Mouse (Mus musculus) hindbrain, embryonic 15.5 days (tissue): ENCODE results near the gene Kcnd3. TPM values are rescaled to one million over a fixed set of nuclear protein-coding genes. Genes with fewer than 3 reads are reported as not detected.
A peak's percentile ranks its signal among the peaks of the same experiment; 100 is the strongest.
"Not testable (repeated sequence)": the region's sequence is repeated elsewhere in the genome, so short reads cannot be mapped to it uniquely, and the experiment has no call there.

ENCODE experiments used
- ATAC-seq: fragments of 200-750 bp; cut with Nextera tagmentation; 2 replicates; pipeline ENCODE4 v1.8.0; 2017; ENCODE audit warnings: low read depth, moderate number of reproducible peaks, moderate TSS enrichment; ENCODE audit not compliant: low FRiP score
- H3K27ac ChIP-seq: fragments of 300-500 bp; sonication (generic); replicated peaks from 2 replicates; pipeline ENCODE4 v1.5.1; 2015; ENCODE audit warnings: mild to moderate bottlenecking, inconsistent platforms
- H3K27me3 ChIP-seq: fragments of 300-500 bp; sonication (generic); 2 replicates; pipeline ENCODE4 v1.6.1; 2015; ENCODE audit warnings: control low read depth, inconsistent platforms
- H3K36me3 ChIP-seq: fragments of 300-500 bp; sonication (generic); 2 replicates; pipeline ENCODE4 v1.6.1; 2015; ENCODE audit warnings: control low read depth, inconsistent platforms
- H3K4me1 ChIP-seq: fragments of 300-500 bp; sonication (generic); replicated peaks from 2 replicates; pipeline ENCODE4 v1.6.1; 2015; ENCODE audit warnings: control low read depth, inconsistent platforms
- H3K4me2 ChIP-seq: fragments of 300-500 bp; sonication (generic); 2 replicates; pipeline ENCODE4 v1.6.1; 2015; ENCODE audit warnings: moderate library complexity, mild to moderate bottlenecking, inconsistent platforms
- H3K4me3 ChIP-seq: fragments of 300-500 bp; sonication (generic); 2 replicates; pipeline ENCODE4 v1.5.1; 2015; ENCODE audit warnings: mild to moderate bottlenecking, inconsistent platforms
- H3K9ac ChIP-seq: fragments of 300-500 bp; sonication (generic); 2 replicates; pipeline ENCODE4 v1.6.1; 2015; ENCODE audit warnings: inconsistent platforms
- H3K9me3 ChIP-seq: fragments of 300-500 bp; sonication (generic); 2 replicates; pipeline ENCODE4 v1.6.1; 2016; ENCODE audit warnings: control low read depth, inconsistent platforms
- WGBS: fragments of 180-500 bp; shearing (Covaris S2); methylation state at CpG from one replicate; pipeline ENCODE4 v1.1.7; 2015; 5-methylcytosine and 5-hydroxymethylcytosine counted together
- polyA plus RNA-seq: library from polyadenylated mRNA; unstranded; fragments of >200 nt; fragmentation: Nextera tagmentation; extraction: Ambion mirVana; gene quantifications from 2 replicates; pipeline ENCODE4 v1.2.1, GENCODE M21; 2015

Gene Kcnd3
- polyA plus RNA-seq, 1 experiment from 2014 or later: 10.0 TPM

GRCm38 (mm10) chr3:105699241-105699933 lies 247.3 kb downstream of the Kcnd3 start:
- ATAC-seq: no peak
- H3K27ac ChIP-seq: no peak overlapping the region
- 75% methylated on average over 3 of the region's 3 CpGs for WGBS
- peaks cover 30% of the 10 kb centered on the region for H3K4me1 ChIP-seq
- H3K9ac ChIP-seq: no peak overlapping the region
- H3K27me3 ChIP-seq: peaks cover 10% of the 10 kb centered on the region; the same call in 1 of the 2 replicates
- H3K4me2 ChIP-seq: no peak overlapping the region
- no peaks in the 10 kb centered on the region for H3K36me3 ChIP-seq
- H3K9me3 ChIP-seq: no peaks in the 10 kb centered on the region
- no peak overlapping the region for H3K4me3 ChIP-seq

- WGBS: 48% methylated on average over 1 of the region's 1 CpGs
- H3K36me3 ChIP-seq, H3K4me3 ChIP-seq, H3K9ac ChIP-seq, H3K9me3 ChIP-seq, H3K4me2 ChIP-seq, ATAC-seq, H3K27ac ChIP-seq: not testable (repeated sequence)
- Histone ChIP-seq H3K4me1 (peaks cover 34% of the 10 kb centered on the region), H3K27me3 (peaks cover 12% of the 10 kb centered on the region; the same call in 1 of the 2 replicates)
Observed at GRCm38 (mm10) chr3:105700786-105701185, 248.7 kb downstream of the Kcnd3 start.

- Histone ChIP-seq H3K36me3 (no peaks in the 10 kb centered on the region), H3K9ac (no peak overlapping the region), H3K4me3 (no peak overlapping the region), H3K9me3 (no peaks in the 10 kb centered on the region), H3K27me3 (peaks cover 15% of the 10 kb centered on the region; the same call in 1 of the 2 replicates), H3K4me2 (no peak overlapping the region), H3K27ac (no peak overlapping the region), H3K4me1 (peaks cover 30% of the 10 kb centered on the region)
- ATAC-seq: no peak
- WGBS: 67% methylated on average over 5 of the region's 5 CpGs
Observed at GRCm38 (mm10) chr3:105701399-105701798, 249.3 kb downstream of the Kcnd3 start.

GRCm38 (mm10) chr3:105703571-105703970 lies 251.4 kb downstream of the Kcnd3 start:
- peak overlapping the region; percentile 99; the same call in 1 of the 2 replicates for H3K4me2 ChIP-seq
- H3K27ac ChIP-seq: peak overlapping the region; percentile 36; the same call in 1 of the 2 replicates
- 55% methylated on average over 6 of the region's 6 CpGs for WGBS
- peaks cover 15% of the 10 kb centered on the region; the same call in 1 of the 2 replicates for H3K27me3 ChIP-seq
- H3K4me3 ChIP-seq: no peak overlapping the region
- peaks cover 22% of the 10 kb centered on the region for H3K4me1 ChIP-seq
- H3K9ac ChIP-seq: no peak overlapping the region
- no peaks in the 10 kb centered on the region for H3K9me3 ChIP-seq
- no peaks in the 10 kb centered on the region for H3K36me3 ChIP-seq
- ATAC-seq: no peak

GRCm38 (mm10) chr3:105704031-105705008 lies 252.2 kb downstream of the Kcnd3 start, which contains the start of gene Inka2:
Gene Inka2, plus strand, starts transcription at chr3:105704599.
- Histone ChIP-seq H3K27me3 (peaks cover 15% of the 10 kb centered on the region; the same call in 1 of the 2 replicates), H3K4me3 (peak within 1 kb of the TSS; percentile 52), H3K4me2 (peak within 1 kb of the TSS; percentile 99), H3K9me3 (no peaks in the 10 kb centered on the region), H3K4me1 (peaks cover 22% of the 10 kb centered on the region), H3K36me3 (no peaks in the 10 kb centered on the region), H3K9ac (peak within 1 kb of the TSS; percentile 53), H3K27ac (peak within 1 kb of the TSS; percentile 69)
- ATAC-seq: peak; percentile 95
- WGBS: 2% methylated on average over 38 of the region's 43 CpGs

GRCm38 (mm10) chr3:105705061-105705549 lies 253.0 kb downstream of the Kcnd3 start:
- peak overlapping the region; percentile 69 for H3K27ac ChIP-seq
- peaks cover 15% of the 10 kb centered on the region; the same call in 1 of the 2 replicates for H3K27me3 ChIP-seq
- ATAC-seq: peak; percentile 57
- WGBS: under 1% methylated on average over 28 of the region's 28 CpGs
- H3K9me3 ChIP-seq: no peaks in the 10 kb centered on the region
- peak overlapping the region; percentile 52 for H3K4me3 ChIP-seq
- H3K36me3 ChIP-seq: no peaks in the 10 kb centered on the region
- H3K4me1 ChIP-seq: peaks cover 24% of the 10 kb centered on the region
- H3K4me2 ChIP-seq: peak overlapping the region; percentile 99
- H3K9ac ChIP-seq: peak overlapping the region; percentile 53

GRCm38 (mm10) chr3:105705561-105705960 lies 253.4 kb downstream of the Kcnd3 start:
- H3K9ac ChIP-seq: peak overlapping the region; percentile 53
- ATAC-seq: no peak
- peaks cover 29% of the 10 kb centered on the region for H3K4me1 ChIP-seq
- H3K36me3 ChIP-seq: no peaks in the 10 kb centered on the region
- peak overlapping the region; percentile 52 for H3K4me3 ChIP-seq
- 11% methylated on average over 3 of the region's 3 CpGs for WGBS
- peak overlapping the region; percentile 99 for H3K4me2 ChIP-seq
- H3K9me3 ChIP-seq: no peaks in the 10 kb centered on the region
- peaks cover 15% of the 10 kb centered on the region; the same call in 1 of the 2 replicates for H3K27me3 ChIP-seq
- peak overlapping the region; percentile 69 for H3K27ac ChIP-seq

GRCm38 (mm10) chr3:105706366-105707020 lies 254.4 kb downstream of the Kcnd3 start:
- 34% methylated on average over 4 of the region's 4 CpGs for WGBS
- Histone ChIP-seq H3K4me3 (peak overlapping the region; percentile 52), H3K9ac (0 out of 2 replicates have a peak overlapping the region, but pooled peaks have one; percentile 53), H3K4me1 (peaks cover 31% of the 10 kb centered on the region), H3K27ac (peak overlapping the region; percentile 69), H3K36me3 (no peaks in the 10 kb centered on the region), H3K27me3 (peaks cover 14% of the 10 kb centered on the region; the same call in 1 of the 2 replicates), H3K4me2 (peak overlapping the region; percentile 99), H3K9me3 (no peaks in the 10 kb centered on the region)
- no peak for ATAC-seq

- Histone ChIP-seq H3K27me3 (peaks cover 5% of the 10 kb centered on the region; the same call in 1 of the 2 replicates), H3K9ac (no peak overlapping the region), H3K9me3 (no peaks in the 10 kb centered on the region), H3K4me3 (no peak overlapping the region), H3K4me2 (peak overlapping the region; percentile 99), H3K36me3 (no peaks in the 10 kb centered on the region), H3K4me1 (peaks cover 31% of the 10 kb centered on the region), H3K27ac (0 out of 2 replicates have a peak overlapping the region, but pooled peaks have one; percentile 69)
- ATAC-seq: no peak
- 19% methylated on average over 7 of the region's 7 CpGs for WGBS
Observed at GRCm38 (mm10) chr3:105707590-105707989, 255.5 kb downstream of the Kcnd3 start.

- Histone ChIP-seq H3K9ac (no peak overlapping the region), H3K4me2 (no peak overlapping the region; the same call in 1 of the 2 replicates), H3K36me3 (no peaks in the 10 kb centered on the region), H3K4me1 (peaks cover 26% of the 10 kb centered on the region), H3K4me3 (no peak overlapping the region), H3K9me3 (no peaks in the 10 kb centered on the region), H3K27me3 (peaks cover 5% of the 10 kb centered on the region; the same call in 1 of the 2 replicates), H3K27ac (peak overlapping the region; percentile 77)
- WGBS: 53% methylated on average over 6 of the region's 6 CpGs
- peak; percentile 79 for ATAC-seq
Observed at GRCm38 (mm10) chr3:105710246-105710645, 258.1 kb downstream of the Kcnd3 start.

DNA sequence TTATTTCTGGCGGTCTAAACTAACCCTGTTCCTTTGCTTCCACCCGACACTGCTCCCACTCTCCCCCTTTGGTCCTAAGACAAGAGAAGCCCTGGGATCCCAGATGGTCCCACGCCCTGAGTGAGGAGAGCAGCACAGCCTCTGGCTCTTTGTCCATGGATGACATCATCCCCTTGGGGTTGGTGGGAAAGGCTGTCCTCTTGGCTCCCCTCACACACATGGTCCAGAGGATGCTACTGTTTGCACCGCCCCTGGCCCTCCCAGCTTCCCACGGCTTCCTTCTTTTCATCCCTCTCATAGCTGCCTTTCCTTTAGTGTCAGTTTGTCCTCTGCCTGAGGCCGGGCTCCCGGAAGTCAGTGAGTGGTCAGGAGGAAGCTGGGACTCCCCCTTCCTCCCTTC lies 259.6 kb downstream of the Kcnd3 start:
- peak overlapping the region; percentile 77; the same call in 1 of the 2 replicates for H3K27ac ChIP-seq
- WGBS: 55% methylated on average over 7 of the region's 7 CpGs
- no peak overlapping the region for H3K4me3 ChIP-seq
- H3K4me2 ChIP-seq: no peak overlapping the region
- no peak for ATAC-seq
- no peaks in the 10 kb centered on the region for H3K9me3 ChIP-seq
- H3K27me3 ChIP-seq: no peaks in the 10 kb centered on the region
- H3K4me1 ChIP-seq: peaks cover 19% of the 10 kb centered on the region
- no peaks in the 10 kb centered on the region for H3K36me3 ChIP-seq
- H3K9ac ChIP-seq: no peak overlapping the region
